Mouse (Mus musculus): ENCODE data around the gene Cacna1f.

Cacna1f gene

DNA sequence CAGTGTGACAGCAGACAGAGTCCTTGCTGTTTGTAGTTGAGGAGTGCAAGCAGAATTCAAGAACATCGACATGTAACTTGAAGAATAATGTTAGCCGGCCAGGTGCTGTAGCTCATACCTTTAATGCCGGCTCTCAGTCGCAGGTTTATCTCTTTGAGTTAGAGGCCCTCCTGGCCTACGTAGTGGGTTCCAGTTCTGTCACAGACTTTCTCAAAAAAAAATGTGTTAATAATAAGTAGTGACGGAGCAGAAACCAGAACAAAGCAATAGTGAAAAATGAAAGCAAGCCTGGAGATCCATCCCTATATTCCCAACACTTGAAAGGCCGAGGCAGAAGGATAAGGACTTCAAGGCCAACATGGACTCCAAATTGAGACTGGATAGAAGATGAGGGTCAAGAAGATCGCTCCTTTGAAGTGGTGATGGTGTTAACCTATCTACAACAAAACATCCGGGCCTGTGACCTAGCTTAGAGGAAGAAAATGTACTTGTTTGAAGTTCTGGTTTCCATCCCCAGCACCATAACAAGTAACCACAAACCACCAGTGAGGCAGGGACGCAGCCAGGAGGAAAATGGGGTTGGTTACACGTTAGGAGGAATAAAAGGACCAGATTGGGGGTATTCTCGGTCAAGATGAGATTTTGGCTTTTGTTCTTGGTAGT lies 11.1 kb downstream of the Cacna1f start:
- ATAC-seq (ENCODE audit: insufficient number of reproducible peaks, low FRiP score, low TSS enrichment): no peak

DNA sequence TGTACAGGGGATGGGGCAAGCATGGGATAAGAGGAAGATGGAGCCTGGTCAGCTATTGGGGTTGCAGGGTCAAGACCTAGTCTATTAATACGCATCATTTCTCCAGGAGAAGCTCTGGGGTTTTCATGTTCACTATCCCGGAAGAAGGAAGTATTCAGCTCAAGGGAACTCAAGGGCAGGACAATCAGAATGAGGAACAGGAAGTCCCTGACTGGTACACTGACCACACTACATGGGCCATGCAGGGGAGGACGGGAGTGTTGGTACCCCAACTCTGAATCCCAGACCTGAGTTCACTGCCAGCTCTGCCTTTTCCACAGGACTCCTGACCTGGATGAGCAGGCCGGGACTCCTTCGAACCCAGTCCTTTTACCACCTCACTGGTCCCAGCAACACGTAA lies 25.7 kb downstream of the Cacna1f start:
- ATAC-seq (ENCODE audit: insufficient number of reproducible peaks, low FRiP score, low TSS enrichment): no peak

- ATAC-seq (ENCODE audit: insufficient number of reproducible peaks, low FRiP score, low TSS enrichment): no peak
These were observed 28.2 kb downstream of the Cacna1f start for GRCm38 (mm10) chrX:7635101-7635500.

DNA sequence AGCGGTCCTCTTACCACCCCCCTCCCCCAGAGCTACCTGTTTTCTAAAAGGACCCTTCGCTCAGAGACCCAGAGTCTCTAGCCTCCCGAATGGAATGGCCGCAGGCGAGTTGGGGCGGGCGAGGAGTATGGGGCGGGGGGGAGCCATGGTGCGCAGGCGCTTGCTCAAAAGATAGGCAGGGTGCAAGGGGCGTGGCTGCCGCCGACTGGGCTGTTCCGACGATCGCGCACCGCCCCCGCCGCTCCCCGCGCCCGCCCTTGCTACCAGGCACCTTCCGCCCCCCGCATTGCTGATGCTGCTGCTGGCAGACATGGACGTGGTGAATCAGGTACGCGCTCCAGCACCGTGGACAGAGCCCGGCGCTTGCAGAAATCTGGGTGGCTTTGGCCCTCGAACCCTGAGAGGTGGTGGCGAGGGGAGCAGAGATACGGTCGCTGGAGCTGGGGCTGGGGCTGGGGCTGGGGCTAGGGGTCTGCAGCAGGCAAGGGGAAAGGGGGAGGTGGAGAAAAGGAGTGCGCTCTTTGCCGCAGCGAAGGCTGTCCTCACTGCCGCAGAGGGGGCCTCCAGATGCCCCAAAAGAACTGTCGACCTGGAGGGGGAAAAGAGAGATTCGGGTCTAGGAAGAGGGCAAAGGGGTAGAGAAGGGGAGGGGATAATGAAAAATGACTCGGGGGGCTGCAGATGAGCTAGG lies 31.7 kb downstream of the Cacna1f start, which contains the start of gene Syp:
Gene Syp (plus strand): TSS at position 71 of the 691 bp plus-strand sequence.
- ATAC-seq (ENCODE audit: insufficient number of reproducible peaks, low FRiP score, low TSS enrichment): peak; percentile 66

GRCm38 (mm10) chrX:7639536-7640325 lies 32.8 kb downstream of the Cacna1f start:
- ATAC-seq (ENCODE audit: insufficient number of reproducible peaks, low FRiP score, low TSS enrichment): 0 out of 2 replicates have a peak, but pooled peaks have one; percentile 10

DNA sequence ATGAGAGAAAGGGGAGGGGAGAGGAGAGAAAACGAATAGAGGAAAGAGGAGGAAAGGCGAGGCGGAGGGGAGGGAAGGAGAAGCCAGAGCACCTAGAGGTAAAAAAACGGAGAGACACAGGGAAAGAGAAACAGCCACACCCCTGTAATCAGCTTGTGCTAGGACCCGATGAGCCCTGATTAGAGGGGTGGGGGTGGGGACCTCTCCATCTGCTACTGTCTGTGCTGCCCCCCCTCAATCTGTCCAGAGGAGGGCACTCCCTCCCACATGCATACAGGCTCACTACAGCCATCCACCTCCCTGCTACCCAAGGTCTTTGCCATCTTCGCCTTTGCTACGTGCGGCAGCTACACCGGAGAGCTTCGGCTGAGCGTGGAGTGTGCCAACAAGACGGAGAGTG lies 33.9 kb downstream of the Cacna1f start:
- no peak for ATAC-seq (ENCODE audit: insufficient number of reproducible peaks, low FRiP score, low TSS enrichment)

- no peak for ATAC-seq (ENCODE audit: insufficient number of reproducible peaks, low FRiP score, low TSS enrichment)
These were observed 38.5 kb downstream of the Cacna1f start for GRCm38 (mm10) chrX:7645349-7645748.

- ATAC-seq (ENCODE audit: insufficient number of reproducible peaks, low FRiP score, low TSS enrichment): peak; percentile 94
These were observed 41.9 kb downstream of the Cacna1f start for GRCm38 (mm10) chrX:7648671-7649304.

DNA sequence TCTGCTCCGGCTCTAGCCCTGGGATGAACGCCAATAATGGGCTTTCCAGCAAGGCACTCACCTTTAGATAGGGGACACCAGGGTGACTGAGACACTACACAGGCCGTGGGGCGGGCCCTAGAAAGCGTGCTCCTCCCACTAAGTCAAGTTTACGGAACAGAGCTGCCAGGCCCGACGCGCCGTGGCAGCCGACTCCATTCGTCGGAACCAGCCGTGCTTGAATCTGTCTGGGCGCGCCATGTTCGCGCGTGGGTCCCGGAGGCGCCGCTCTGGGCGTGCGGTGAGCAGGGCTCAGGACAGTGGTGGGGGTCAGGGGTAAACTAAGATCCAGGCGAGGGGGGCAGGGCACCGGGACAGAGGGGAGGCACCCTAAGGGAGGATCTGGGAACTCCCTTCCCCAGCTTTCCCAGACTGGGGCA lies 50.3 kb downstream of the Cacna1f start, which contains the start of gene Prickle3:
Gene Prickle3 (plus strand): TSS at position 40 of the 419 bp plus-strand sequence.
- ATAC-seq (ENCODE audit: insufficient number of reproducible peaks, low FRiP score, low TSS enrichment): 0 out of 2 replicates have a peak, but pooled peaks have one; percentile 20

- no peak for ATAC-seq (ENCODE audit: insufficient number of reproducible peaks, low FRiP score, low TSS enrichment)
These were observed 51.3 kb downstream of the Cacna1f start for GRCm38 (mm10) chrX:7658031-7658784.

DNA sequence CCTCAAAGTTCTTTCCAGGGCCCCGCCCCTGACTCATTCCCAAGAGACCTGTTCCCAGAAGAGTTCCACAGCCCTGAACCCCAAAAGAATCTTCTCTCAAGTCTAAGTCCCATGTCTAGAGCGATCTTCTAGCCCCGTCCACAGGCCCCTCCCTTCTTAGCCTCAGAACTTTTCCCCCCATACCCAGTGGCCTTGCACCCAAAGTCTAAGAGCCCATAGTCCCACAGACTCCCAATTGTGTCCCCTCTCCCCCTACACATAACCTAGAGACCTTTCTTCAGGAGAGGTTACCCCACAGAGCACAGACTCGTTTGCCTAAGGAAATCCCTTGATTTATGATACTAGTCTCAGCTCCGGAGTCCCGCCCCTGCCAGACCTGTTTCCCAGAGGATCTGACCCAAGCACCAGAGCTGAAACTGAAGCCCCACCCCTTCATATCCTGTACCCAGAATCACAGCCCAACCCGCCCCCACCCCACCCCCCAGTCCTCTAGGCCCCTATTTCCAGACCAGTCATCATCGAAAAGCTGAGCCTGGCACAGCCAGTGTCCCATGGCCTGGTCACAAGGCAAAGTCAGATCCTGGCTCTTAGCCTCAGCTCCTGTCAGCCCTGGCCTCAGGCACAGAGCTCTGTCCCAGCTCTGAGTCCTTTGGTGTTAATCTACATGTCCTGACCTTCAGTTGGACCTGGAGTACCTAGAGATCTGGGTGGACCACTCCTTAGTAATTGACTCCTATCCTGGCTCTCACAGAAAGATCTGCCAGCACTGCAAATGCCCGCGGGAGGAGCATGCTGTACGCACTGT lies 52.1 kb downstream of the Cacna1f start:
- no peak for ATAC-seq (ENCODE audit: insufficient number of reproducible peaks, low FRiP score, low TSS enrichment)

- ATAC-seq (ENCODE audit: insufficient number of reproducible peaks, low FRiP score, low TSS enrichment): no peak
These were observed 54.2 kb downstream of the Cacna1f start for GRCm38 (mm10) chrX:7661086-7661485.

DNA sequence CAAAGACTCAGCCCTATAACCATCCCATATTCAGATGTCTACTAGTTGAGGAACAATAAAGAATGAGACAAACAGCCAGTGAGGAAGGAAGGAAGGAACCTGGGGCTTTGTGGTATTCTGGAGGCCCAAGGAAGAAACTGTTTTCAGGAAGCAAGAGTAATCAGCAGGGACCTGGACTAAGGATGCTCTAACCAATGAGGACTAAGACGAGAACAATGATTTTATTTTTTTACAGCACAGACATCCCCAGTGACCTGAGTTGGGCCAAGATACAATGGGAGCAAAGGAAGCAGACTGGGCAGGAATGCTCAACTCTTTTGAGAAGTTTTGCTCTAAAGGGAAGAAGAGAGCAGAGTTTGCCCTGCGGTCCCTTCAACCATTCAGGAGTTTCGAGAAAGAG lies 56.1 kb downstream of the Cacna1f start:
- no peak for ATAC-seq (ENCODE audit: insufficient number of reproducible peaks, low FRiP score, low TSS enrichment)

GRCm38 (mm10) chrX:7664791-7665190 lies 57.9 kb downstream of the Cacna1f start:
- ATAC-seq (ENCODE audit: insufficient number of reproducible peaks, low FRiP score, low TSS enrichment): peak; percentile 80

DNA sequence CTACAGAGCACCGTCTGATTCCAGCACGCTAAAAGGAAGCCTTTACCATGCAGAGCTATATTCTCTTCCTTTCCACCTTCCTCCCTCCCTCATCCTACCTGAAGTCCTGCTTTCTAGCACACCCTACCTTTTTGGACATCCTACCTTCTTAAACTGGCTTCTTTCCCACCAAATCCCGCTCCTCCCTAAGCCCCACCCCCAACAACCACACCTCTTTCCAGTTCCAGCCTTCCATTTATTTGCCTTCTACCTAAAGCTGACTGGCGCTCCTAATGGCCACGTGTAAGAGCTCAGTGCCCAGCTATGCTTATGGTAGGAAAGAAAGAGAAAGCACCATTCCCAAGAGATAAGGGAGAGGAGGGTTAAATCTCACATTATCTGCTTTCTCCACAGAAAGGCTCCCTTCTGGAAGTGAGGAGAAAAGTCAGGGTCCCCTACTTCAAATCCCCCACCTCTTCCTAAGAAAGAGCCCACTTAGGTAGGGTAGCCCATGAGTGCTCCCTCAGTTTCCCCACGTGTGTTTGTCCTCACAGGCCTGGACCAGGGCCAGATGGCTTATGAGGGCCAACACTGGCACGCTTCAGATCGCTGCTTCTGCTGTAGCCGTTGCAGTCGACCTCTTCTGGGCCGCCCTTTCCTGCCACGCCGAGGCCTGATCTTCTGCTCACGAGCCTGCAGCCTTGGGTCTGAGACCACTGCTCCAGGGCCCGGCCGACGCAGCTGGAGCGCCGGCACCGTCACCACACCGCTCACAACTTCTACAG lies 59.0 kb downstream of the Cacna1f start:
- no peak for ATAC-seq (ENCODE audit: insufficient number of reproducible peaks, low FRiP score, low TSS enrichment)

DNA sequence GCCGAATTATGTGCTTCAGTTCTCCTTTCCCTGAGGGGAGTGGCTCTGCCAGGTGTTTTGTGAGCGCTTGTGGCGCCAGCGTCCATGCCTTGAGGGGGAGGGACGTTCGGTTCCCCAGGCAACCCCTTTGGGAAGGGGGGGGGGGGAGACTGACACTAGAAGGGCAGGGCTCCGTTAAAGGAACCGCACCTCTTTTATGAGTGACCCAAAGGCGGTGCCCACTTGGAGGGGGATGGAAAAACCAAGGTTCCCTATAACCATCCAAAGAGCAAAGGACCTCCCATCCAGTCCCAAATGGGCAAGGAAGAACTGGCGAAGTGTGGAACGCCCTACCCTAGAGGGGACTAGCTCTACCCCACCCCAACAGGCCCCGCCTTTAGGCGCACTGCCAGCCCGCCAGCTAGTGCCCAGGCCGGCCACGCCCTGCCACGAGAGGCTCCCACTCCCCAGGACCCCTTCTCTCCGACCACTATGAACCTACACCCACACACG lies 63.6 kb downstream of the Cacna1f start:
- ATAC-seq (ENCODE audit: insufficient number of reproducible peaks, low FRiP score, low TSS enrichment): no peak; the same call in 1 of the 2 replicates

DNA sequence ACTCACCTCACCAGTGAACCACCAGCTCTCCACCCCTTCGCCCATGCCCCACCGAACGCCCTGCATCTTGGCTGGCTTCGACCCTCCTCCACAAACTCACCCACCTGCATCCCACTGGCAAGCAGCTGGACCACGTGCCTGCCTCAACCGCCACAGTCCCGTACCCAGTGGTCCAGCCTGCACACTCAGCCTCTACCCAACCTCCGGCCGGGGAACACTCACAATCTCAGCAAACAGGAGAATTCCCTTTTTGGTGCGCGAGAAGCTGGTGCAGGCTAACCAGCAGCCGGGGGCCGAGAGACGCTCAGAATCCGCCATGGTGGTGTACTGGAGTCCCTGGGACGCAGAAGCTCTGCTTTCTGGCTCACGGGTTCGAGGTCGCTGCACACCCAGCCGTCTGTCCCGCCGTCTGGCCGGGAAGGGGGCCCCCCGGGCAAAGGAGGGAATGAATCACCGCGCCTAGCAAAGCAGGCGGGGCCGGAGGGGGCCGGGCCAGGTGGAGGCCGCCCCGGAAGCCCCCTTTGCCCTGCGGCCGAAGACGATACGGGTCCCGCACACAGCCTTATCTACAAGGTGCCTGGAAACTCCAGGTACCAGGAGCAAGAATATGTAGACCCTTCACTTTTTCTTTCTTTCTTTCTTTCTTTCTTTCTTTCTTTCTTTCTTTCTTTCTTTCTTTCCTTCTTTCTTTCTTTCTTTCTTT lies 64.2 kb downstream of the Cacna1f start, which contains the start of gene Plp2:
Gene Plp2 (minus strand): TSS at position 470 of the 703 bp plus-strand sequence.
- ATAC-seq (ENCODE audit: insufficient number of reproducible peaks, low FRiP score, low TSS enrichment): no peak

Measured in cerebellum, adult (tissue).